Mouse (Mus musculus) lung, postnatal 0 days (tissue): Measurements from ENCODE around the gene Lurap1l. TPM values are rescaled to one million over a fixed set of nuclear protein-coding genes. Genes with fewer than 3 reads are reported as not detected.

ENCODE experiments used
- ATAC-seq: fragments of 200-750 bp; cut with Nextera tagmentation; 2 replicates; pipeline ENCODE4 v1.8.0; 2017; ENCODE audit warnings: moderate library complexity
- DNase-seq: peaks from one replicate; pipeline ENCODE4 v3.0.0-alpha.2; 2016; ENCODE audit warnings: low spot score
- H3K27ac ChIP-seq: fragments of 300-500 bp; sonication (generic); 2 replicates; pipeline ENCODE4 v1.5.1; 2014; ENCODE audit warnings: antibody characterized with exemption, mild to moderate bottlenecking, low read length, mixed read lengths
- H3K27me3 ChIP-seq: fragments of 300-500 bp; sonication (generic); replicated peaks from 2 replicates; pipeline ENCODE4 v1.6.1; 2014; ENCODE audit warnings: low read length, mixed read lengths; ENCODE audit not compliant: insufficient read depth
- H3K36me3 ChIP-seq: fragments of 300-500 bp; sonication (generic); 2 replicates; pipeline ENCODE4 v1.6.1; 2014; ENCODE audit warnings: low read length, mixed read lengths; ENCODE audit not compliant: insufficient read depth
- H3K4me1 ChIP-seq: fragments of 300-500 bp; sonication (generic); 2 replicates; pipeline ENCODE4 v1.6.1; 2014; ENCODE audit warnings: antibody characterized with exemption, low read depth, low read length, mixed read lengths; ENCODE audit not compliant: insufficient read depth
- H3K4me2 ChIP-seq: fragments of 300-500 bp; sonication (generic); replicated peaks from 2 replicates; pipeline ENCODE4 v1.6.1; 2014; ENCODE audit warnings: low read depth, mild to moderate bottlenecking, low read length, moderate library complexity, mixed read lengths
- H3K4me3 ChIP-seq: fragments of 300-500 bp; sonication (generic); 2 replicates; pipeline ENCODE4 v1.5.1; 2014; ENCODE audit warnings: low read depth, low read length
- H3K9ac ChIP-seq: fragments of 300-500 bp; sonication (generic); replicated peaks from 2 replicates; pipeline ENCODE4 v1.6.1; 2014; ENCODE audit warnings: low read depth, mild to moderate bottlenecking
- H3K9me3 ChIP-seq: fragments of 300-500 bp; sonication (generic); 2 replicates; pipeline ENCODE4 v1.6.1; 2016; ENCODE audit warnings: low read length, mixed read lengths
- CTCF ChIP-seq: IDR thresholded peaks from 2 replicates; pipeline ENCODE4 v1.5.1; 2016; ENCODE audit warnings: antibody characterized with exemption, mild to moderate bottlenecking
- EP300 ChIP-seq: IDR thresholded peaks from 2 replicates; pipeline ENCODE4 v1.6.1; 2016; ENCODE audit warnings: antibody characterized with exemption, mild to moderate bottlenecking, control low read depth
- WGBS: fragments of 180-500 bp; shearing (Covaris S2); extraction: QIAGEN DNeasy Blood & Tissue Kit; methylation state at CpG from one replicate; pipeline ENCODE4 v1.1.7; 2014; 5-methylcytosine and 5-hydroxymethylcytosine counted together
- polyA plus RNA-seq: library from polyadenylated mRNA; unstranded; fragments of >200 nt; fragmentation: Nextera tagmentation; extraction: Ambion mirVana; gene quantifications from 2 replicates; pipeline ENCODE4 v1.2.1, GENCODE M21; 2015

Gene Lurap1l
- polyA plus RNA-seq, 1 experiment from 2014 or later: 48.0 TPM

- no peak overlapping the region for H3K9ac ChIP-seq
- TF ChIP-seq EP300 (peak; percentile 90), CTCF (no peak)
- DNase-seq: peak; percentile 93
- WGBS: 35% methylated on average over 4 of the region's 4 CpGs
- H3K4me1 ChIP-seq: no peaks in the 10 kb centered on the region
- peak; percentile 93 for ATAC-seq
- no peaks in the 10 kb centered on the region for H3K27me3 ChIP-seq
- no peak overlapping the region for H3K4me2 ChIP-seq
- peak overlapping the region; percentile 45 for H3K27ac ChIP-seq
- no peak overlapping the region for H3K4me3 ChIP-seq
- H3K36me3 ChIP-seq: no peaks in the 10 kb centered on the region
- no peaks in the 10 kb centered on the region for H3K9me3 ChIP-seq
Observed at GRCm38 (mm10) chr4:80895278-80895894, 15.1 kb upstream of the Lurap1l start.

DNA sequence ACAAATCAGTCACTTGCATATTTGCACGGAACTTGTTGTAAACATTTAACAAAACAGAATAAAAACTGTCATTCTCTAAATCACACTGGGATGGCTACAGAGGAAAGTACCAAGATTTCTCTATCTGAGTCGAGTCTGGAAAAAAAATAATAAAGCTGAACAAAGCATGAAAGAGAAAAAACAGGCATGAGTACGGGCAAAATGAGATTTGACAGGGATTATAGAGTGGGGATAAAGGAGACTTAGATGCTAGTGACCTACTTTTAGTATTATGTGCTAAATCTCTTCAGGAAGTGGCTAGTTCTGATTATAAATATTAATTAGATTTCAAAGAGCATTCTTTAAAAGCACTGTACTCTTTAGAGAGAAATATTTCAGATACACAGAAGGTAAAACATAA lies 3.7 kb upstream of the Lurap1l start:
- no peak overlapping the region for H3K27ac ChIP-seq
- no peak overlapping the region for H3K4me2 ChIP-seq
- no peaks in the 10 kb centered on the region for H3K9me3 ChIP-seq
- no peaks in the 10 kb centered on the region for H3K4me1 ChIP-seq
- DNase-seq (no peak), ATAC-seq (no peak)
- H3K4me3 ChIP-seq: no peak overlapping the region
- H3K36me3 ChIP-seq: no peaks in the 10 kb centered on the region
- WGBS: 43% methylated on average over 3 of the region's 3 CpGs
- no peak overlapping the region for H3K9ac ChIP-seq
- no peak for TF ChIP-seq EP300
- TF ChIP-seq CTCF: no peak
- H3K27me3 ChIP-seq: no peaks in the 10 kb centered on the region

DNA sequence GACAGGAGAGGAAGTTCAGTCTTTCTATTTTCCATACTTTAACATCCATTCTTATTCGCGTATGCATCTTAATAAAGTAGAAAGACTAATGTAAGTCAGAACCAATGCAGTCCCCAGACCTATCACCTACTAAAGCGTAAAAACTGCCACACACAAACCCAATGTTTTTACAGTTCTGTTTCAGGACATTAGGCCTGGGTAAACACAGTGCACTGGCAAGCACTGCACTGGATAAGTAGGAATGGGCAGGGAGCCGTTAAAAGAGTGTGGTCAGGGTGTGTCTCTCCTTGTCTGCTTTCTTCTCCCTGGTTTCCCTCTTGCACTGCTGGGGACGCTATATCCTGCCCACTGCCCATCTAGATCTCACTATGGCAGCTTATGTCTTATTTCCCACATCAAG lies 2.5 kb upstream of the Lurap1l start:
- Histone ChIP-seq H3K9me3 (no peaks in the 10 kb centered on the region), H3K27ac (0 out of 2 replicates have a peak overlapping the region, but pooled peaks have one; percentile 38), H3K4me1 (no peaks in the 10 kb centered on the region), H3K36me3 (no peaks in the 10 kb centered on the region), H3K4me3 (no peak overlapping the region), H3K4me2 (no peak overlapping the region), H3K9ac (no peak overlapping the region), H3K27me3 (no peaks in the 10 kb centered on the region)
- WGBS: 63% methylated on average over 5 of the region's 5 CpGs
- no peak for TF ChIP-seq CTCF
- no peak for TF ChIP-seq EP300
- no peak for ATAC-seq
- no peak for DNase-seq

- no peak overlapping the region for H3K27ac ChIP-seq
- H3K4me1 ChIP-seq: peaks cover 2% of the 10 kb centered on the region; the same call in 1 of the 2 replicates
- 84% methylated on average over 4 of the region's 4 CpGs for WGBS
- TF ChIP-seq EP300: no peak
- TF ChIP-seq CTCF: no peak
- ATAC-seq (no peak), DNase-seq (no peak)
- H3K9ac ChIP-seq: no peak overlapping the region
- H3K9me3 ChIP-seq: no peaks in the 10 kb centered on the region
- no peaks in the 10 kb centered on the region for H3K27me3 ChIP-seq
- H3K4me2 ChIP-seq: no peak overlapping the region
- H3K4me3 ChIP-seq: no peak overlapping the region
- H3K36me3 ChIP-seq: no peaks in the 10 kb centered on the region
Observed at GRCm38 (mm10) chr4:80908902-80909301, 1.5 kb upstream of the Lurap1l start.

DNA sequence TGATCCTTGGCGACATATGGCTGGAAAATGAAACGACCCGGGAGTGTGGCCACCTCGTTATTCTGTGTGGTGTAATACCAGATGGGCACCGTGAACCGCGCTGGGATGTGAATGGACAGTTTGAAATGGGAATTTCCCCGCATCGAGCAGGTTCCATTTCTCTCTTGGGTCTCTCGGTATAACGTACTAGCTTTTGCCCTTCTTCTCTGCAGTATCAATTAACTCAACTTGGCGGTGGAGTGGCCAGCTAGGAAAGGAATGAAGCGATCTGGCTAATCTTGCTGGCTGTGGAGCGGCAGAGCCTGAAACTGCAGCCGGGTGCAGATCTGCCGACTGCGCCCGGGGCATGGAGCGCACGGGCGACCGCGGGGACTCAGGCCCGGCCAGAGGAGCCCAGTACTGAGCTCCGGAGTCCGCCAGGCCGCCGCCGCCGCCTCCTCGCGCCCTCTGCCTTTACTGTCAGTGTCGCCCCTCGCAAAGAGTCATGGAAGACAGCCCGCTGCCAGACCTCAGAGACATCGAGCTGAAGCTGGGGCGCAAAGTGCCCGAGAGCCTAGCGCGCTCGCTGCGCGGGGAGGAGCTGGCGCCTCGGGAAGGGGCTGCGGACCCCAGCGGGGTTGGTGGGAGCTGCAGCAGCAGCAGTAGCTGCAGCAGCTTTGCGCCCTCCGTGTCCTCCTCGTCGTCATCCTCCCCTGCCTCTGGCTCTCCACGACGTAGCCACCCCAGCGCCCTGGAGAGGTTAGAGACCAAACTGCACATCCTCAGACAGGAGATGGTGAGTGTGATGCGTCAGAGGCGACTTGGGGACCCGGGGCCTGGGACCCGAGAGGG lies 640 bp downstream of the Lurap1l start:
- WGBS: under 1% methylated on average over 52 of the region's 58 CpGs
- peak; percentile 34 for ATAC-seq
- TF ChIP-seq CTCF (no peak), EP300 (no peak)

DNA sequence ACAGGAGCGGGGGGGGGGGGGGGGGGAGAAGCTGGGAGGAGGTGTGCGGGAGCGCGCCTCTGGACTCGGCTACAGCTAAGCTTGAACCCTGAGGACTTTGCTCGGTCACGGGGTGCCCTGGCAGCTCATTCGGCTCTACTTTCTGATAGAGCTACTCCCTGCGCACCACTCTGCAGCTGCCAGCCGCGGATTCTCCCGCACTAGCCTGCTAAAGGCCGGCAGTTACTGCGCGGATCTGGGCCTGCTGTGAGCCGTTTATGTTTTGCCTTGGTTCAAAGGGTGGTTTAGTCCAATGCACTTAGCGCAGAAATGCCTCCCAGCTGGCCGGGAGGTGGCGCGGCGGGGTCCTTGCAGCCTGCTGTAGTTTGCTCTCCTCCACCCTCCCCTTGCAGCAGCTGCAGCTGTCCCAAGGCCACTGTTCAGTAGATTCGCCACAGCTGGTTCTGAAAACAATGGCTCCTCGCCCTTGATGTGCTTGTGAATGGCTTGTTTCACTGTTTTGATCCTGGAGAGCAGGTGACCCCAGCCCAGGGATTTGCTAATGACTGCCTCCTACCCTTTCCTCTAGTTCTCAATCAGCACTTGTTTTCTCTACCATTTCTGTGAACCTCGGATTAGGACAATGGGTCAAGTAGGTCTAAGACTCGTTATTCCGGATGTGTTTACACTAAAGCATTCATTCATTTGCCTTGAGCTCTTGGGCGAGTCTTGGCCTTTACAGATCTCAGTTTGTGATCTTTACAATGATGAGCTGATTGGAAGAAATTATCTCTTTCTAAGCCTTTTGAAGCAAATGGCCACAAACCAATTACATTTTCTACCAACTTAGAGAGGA lies 1.5 kb downstream of the Lurap1l start:
- DNase-seq (peak; percentile 96), ATAC-seq (peak; percentile 94)
- Histone ChIP-seq H3K4me3 (peak overlapping the region; percentile 71), H3K36me3 (no peaks in the 10 kb centered on the region), H3K9ac (peak overlapping the region; percentile 63), H3K9me3 (no peaks in the 10 kb centered on the region), H3K27ac (peak overlapping the region; percentile 89), H3K4me1 (peaks cover 2% of the 10 kb centered on the region; the same call in 1 of the 2 replicates), H3K27me3 (no peaks in the 10 kb centered on the region), H3K4me2 (peak overlapping the region; percentile 83)
- under 1% methylated on average over 24 of the region's 27 CpGs for WGBS
- TF ChIP-seq EP300: peak; percentile 44
- TF ChIP-seq CTCF: peak; percentile 89

More for the DNA sequence above, 640 bp downstream of the Lurap1l start:
- Histone ChIP-seq H3K4me3 (peak overlapping the region; percentile 71), H3K9ac (peak overlapping the region; percentile 63), H3K4me1 (peaks cover 2% of the 10 kb centered on the region; the same call in 1 of the 2 replicates), H3K36me3 (no peaks in the 10 kb centered on the region), H3K27ac (peak overlapping the region; percentile 89), H3K9me3 (no peaks in the 10 kb centered on the region), H3K4me2 (peak overlapping the region; percentile 83), H3K27me3 (no peaks in the 10 kb centered on the region)
- DNase-seq: peak; percentile 40
